13 mouse cellular contexts compared by ENCODE assay signal in the genomic region with DNA sequence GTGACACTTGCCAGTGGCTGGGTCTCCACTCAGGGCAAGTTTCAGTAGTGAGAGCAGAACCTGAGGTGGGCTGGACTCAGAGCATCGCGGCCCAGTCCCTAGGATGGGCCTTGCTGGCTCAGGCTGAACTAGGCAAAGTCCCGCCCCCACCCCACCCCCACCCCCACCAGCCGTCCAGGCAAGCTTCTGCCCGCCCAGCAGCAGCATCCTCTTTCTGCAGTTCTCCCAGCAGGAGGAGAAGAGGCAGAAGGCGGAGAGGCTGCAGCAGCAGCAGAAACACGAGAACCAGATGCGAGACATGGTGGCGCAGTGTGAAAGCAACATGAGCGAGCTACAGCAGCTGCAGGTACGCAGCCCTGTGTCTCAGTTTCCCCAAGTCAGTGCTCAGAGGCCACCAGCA. TPM values are rescaled to one million over a fixed set of nuclear protein-coding genes. Genes with fewer than 3 reads are reported as not detected.
A peak's percentile ranks its signal among the peaks of the same experiment; 100 is the strongest.
DNase-seq lines count a peak whose midpoint lies in the region; ATAC-seq lines count a peak whose summit lies in the region.
"Had no signal": no experiment of that assay in that cellular context is flagged by ENCODE, and none has a peak within 500 bp of the region (broad histone marks: within the 10 kb centered on the region; RNA-seq: fewer than 3 reads in every experiment).

No protein-coding gene starts in this region.

- no peak overlapping the region for H3K4me2 ChIP-seq in forebrain, embryonic 12.5 days
- no peak overlapping the region for H3K4me2 ChIP-seq in forebrain, embryonic 16.5 days (ENCODE audit: low read length)
- H3K4me2 ChIP-seq in neural tube, embryonic 14.5 days (ENCODE audit: low read depth, low read length), result no peak overlapping the region
- H3K4me2 ChIP-seq: hindbrain, embryonic 15.5 days; liver, embryonic 15.5 days had no signal

- H3K4me1 ChIP-seq in forebrain, embryonic 12.5 days, result peaks cover 17% of the 10 kb centered on the region
- H3K4me1 ChIP-seq in forebrain, embryonic 16.5 days (replicated peaks; ENCODE audit: control insufficient read depth, insufficient read depth, low read length), result no peaks in the 10 kb centered on the region
- H3K4me1 ChIP-seq in megakaryocyte, embryonic 14.5 days, result peaks cover 60% of the 10 kb centered on the region
- 0 out of 2 replicates have a peak, but pooled peaks cover 3% of the 10 kb centered on the region for H3K4me1 ChIP-seq in neural tube, embryonic 14.5 days (ENCODE audit: control insufficient read depth, insufficient read depth, low read length)

- H3K4me3 ChIP-seq in forebrain, embryonic 12.5 days (replicated peaks), result no peak overlapping the region
- H3K4me3 ChIP-seq in forebrain, embryonic 16.5 days (replicated peaks; ENCODE audit: low read length), result no peak overlapping the region
- peak overlapping the region; percentile 10 for H3K4me3 ChIP-seq in megakaryocyte, embryonic 14.5 days (replicated peaks)
- H3K4me3 ChIP-seq in neural tube, embryonic 14.5 days (ENCODE audit: low read depth, low read length), result no peak overlapping the region
- H3K4me3 ChIP-seq: hindbrain, embryonic 15.5 days; liver, embryonic 15.5 days had no signal

- no peak overlapping the region for H3K27ac ChIP-seq in forebrain, embryonic 12.5 days
- H3K27ac ChIP-seq in forebrain, embryonic 16.5 days (ENCODE audit: low read length), result no peak overlapping the region
- no peak overlapping the region for H3K27ac ChIP-seq in neural tube, embryonic 14.5 days (ENCODE audit: low read depth, low read length)
- H3K27ac ChIP-seq: hindbrain, embryonic 15.5 days; liver, embryonic 15.5 days had no signal

- 18% methylated on average over 11 of the region's 11 CpGs for WGBS in forebrain, embryonic 12.5 days
- WGBS in forebrain, embryonic 16.5 days, result 25% methylated on average over 11 of the region's 11 CpGs
- WGBS in neural tube, embryonic 14.5 days, result 24% methylated on average over 11 of the region's 11 CpGs

- DNase-seq in embryo, embryonic 11 days, result peak; percentile 52
- DNase-seq in cerebellum, adult 9-10 months, result no peak
- no peak for DNase-seq in layer of hippocampus, adult 8-10 months (ENCODE audit: low spot score in 2 of 2)
- DNase-seq: adrenal gland, adult 2 months; cerebellum, adult 11-12 months; right cerebral cortex, postnatal 25 days had no signal

- no peaks in the 10 kb centered on the region for H3K27me3 ChIP-seq in forebrain, embryonic 12.5 days
- H3K27me3 ChIP-seq in forebrain, embryonic 16.5 days (replicated peaks; ENCODE audit: control insufficient read depth, insufficient read depth, low read length), result no peaks in the 10 kb centered on the region
- no peaks in the 10 kb centered on the region for H3K27me3 ChIP-seq in megakaryocyte, embryonic 14.5 days (replicated peaks)
- H3K27me3 ChIP-seq in neural tube, embryonic 14.5 days (ENCODE audit: control insufficient read depth, insufficient read depth, low read length), result no peaks in the 10 kb centered on the region
- H3K27me3 ChIP-seq: hindbrain, embryonic 15.5 days; liver, embryonic 15.5 days had no signal

- no peaks in the 10 kb centered on the region for H3K36me3 ChIP-seq in forebrain, embryonic 12.5 days (replicated peaks)
- no peaks in the 10 kb centered on the region for H3K36me3 ChIP-seq in forebrain, embryonic 16.5 days (ENCODE audit: control insufficient read depth, insufficient read depth)
- H3K36me3 ChIP-seq in megakaryocyte, embryonic 14.5 days (replicated peaks; ENCODE audit: low read length), result peaks cover 95% of the 10 kb centered on the region
- H3K36me3 ChIP-seq in neural tube, embryonic 14.5 days (ENCODE audit: control insufficient read depth, insufficient read depth, low read length), result no peaks in the 10 kb centered on the region
- H3K36me3 ChIP-seq: hindbrain, embryonic 15.5 days had no signal

- ATAC-seq in forebrain, embryonic 12.5 days (ENCODE audit: low FRiP score), result no peak
- ATAC-seq in forebrain, embryonic 16.5 days, result no peak
- ATAC-seq in megakaryocyte, adult 5-6 weeks (ENCODE audit: poor library complexity, severe bottlenecking), result no peak
- peak; percentile 33; the same call in 1 of the 2 replicates for ATAC-seq in neural tube, embryonic 14.5 days (ENCODE audit: low read depth)

- no peaks in the 10 kb centered on the region for H3K9me3 ChIP-seq in forebrain, embryonic 12.5 days
- H3K9me3 ChIP-seq in forebrain, embryonic 16.5 days (ENCODE audit: control insufficient read depth, low read length), result no peaks in the 10 kb centered on the region
- no peaks in the 10 kb centered on the region for H3K9me3 ChIP-seq in megakaryocyte, embryonic 14.5 days
- no peaks in the 10 kb centered on the region for H3K9me3 ChIP-seq in neural tube, embryonic 14.5 days (ENCODE audit: control insufficient read depth, low read length)
- H3K9me3 ChIP-seq: hindbrain, embryonic 15.5 days; liver, embryonic 15.5 days had no signal

- peak overlapping the region; percentile 36; the same call in 1 of the 2 replicates for H3K9ac ChIP-seq in forebrain, embryonic 12.5 days
- H3K9ac ChIP-seq in forebrain, embryonic 16.5 days (replicated peaks; ENCODE audit: low read depth, low read length), result no peak overlapping the region
- H3K9ac ChIP-seq in neural tube, embryonic 14.5 days (replicated peaks; ENCODE audit: low read depth, low read length), result no peak overlapping the region
- H3K9ac ChIP-seq: hindbrain, embryonic 15.5 days; liver, embryonic 15.5 days had no signal

RNA-seq across cellular contexts. Expression of gene Fbxw11, which starts 27.0 kb away (rescaled TPM):
- polyA plus RNA-seq in forebrain, embryonic 12.5 days (2016; fragmentation: Nextera tagmentation; extraction: Ambion mirVana), result 111 and 114 TPM in 2 replicates
- polyA plus RNA-seq in forebrain, embryonic 16.5 days (2015; fragmentation: Nextera tagmentation; extraction: Ambion mirVana), result 125 and 137 TPM in 2 replicates
- polyA plus RNA-seq in megakaryocyte, embryonic 14.5 days (2012; ENCODE audit: insufficient read depth, low replicate concordance), result 2.9 and 13.1 TPM in 2 replicates
- total RNA-seq in megakaryocyte, adult 5-6 weeks (2015), result 30.0 and 30.4 TPM in 2 replicates
- 47.0 and 52.8 TPM in 2 replicates for total RNA-seq in megakaryocyte, adult 5-6 weeks (2017)
- 109 and 133 TPM in 2 replicates for polyA plus RNA-seq in neural tube, embryonic 14.5 days (2014; fragmentation: Nextera tagmentation; extraction: Ambion mirVana)
- 100 to 1,000 TPM; 132 to 150 (median 135) TPM for total RNA-seq in layer of hippocampus, adult 8-10 months (2022)
